Mouse (Mus musculus) lung, adult 2 months (tissue): ENCODE measurements around the gene Il1rap.

ENCODE experiments used
- CTCF ChIP-seq: fragments of 200-500 bp; IDR thresholded peaks from 2 replicates; pipeline ENCODE4 v1.5.1; 2011; ENCODE audit warnings: mild to moderate bottlenecking, low read length, control low read depth; ENCODE audit not compliant: insufficient read depth
- POLR2A ChIP-seq: fragments of 200-500 bp; IDR thresholded peaks from 2 replicates; pipeline ENCODE4 v1.6.1; 2011; ENCODE audit warnings: low read depth, mild to moderate bottlenecking, control low read depth, low read length, borderline replicate concordance; ENCODE audit errors: extremely low read depth

DNA sequence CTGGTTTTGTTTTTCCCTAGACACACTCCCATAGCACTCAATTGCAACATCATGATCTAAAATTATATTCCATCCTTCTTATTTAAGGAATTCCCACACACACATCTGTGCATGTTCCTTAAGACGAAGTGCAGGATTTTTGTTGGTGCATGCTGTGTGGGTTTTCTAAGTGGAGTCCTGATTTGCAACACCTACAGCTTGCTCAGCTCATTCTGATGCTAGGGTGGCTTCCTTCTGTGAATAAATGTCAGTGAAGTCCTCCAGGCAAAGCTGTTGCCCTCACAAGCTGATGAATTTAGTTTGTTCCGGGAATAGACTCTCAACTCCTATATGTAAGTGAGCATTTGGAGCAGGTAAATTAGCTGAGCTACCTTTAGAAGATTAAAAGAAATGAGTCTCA is 194.5 kb downstream of the Il1rap start:
- TF ChIP-seq POLR2A (no peak), CTCF (no peak)
